In the genomic region with DNA sequence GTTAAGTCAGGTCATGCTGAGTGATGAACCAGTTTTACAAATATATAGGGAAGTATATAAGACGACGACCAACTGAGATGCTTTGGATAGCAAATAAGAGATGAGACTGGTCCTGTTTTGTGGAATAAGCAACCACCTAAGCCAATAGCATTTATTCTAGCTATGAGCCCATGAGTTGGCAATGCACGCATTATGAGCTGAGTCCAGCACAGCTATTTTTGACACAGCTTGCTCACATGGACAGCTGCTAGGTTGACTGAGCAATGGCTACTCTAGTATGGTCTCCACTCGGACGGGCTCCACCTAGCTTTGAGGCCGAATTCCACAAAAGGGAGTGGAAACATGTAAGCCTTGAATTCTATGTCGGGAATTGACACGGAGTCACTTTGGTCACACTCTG, we compare ENCODE assay signal across 29 mouse cellular contexts.
DNase-seq lines count a peak whose midpoint lies in the region; ATAC-seq and TF ChIP-seq lines count a peak whose summit lies in the region.
"Had no signal": no experiment of that assay in that cellular context is flagged by ENCODE, and none has a peak within 500 bp of the region (broad histone marks: within the 10 kb centered on the region; RNA-seq: fewer than 3 reads in every experiment).

No protein-coding gene starts in this region.

- no peak overlapping the region for H3K4me2 ChIP-seq in limb, embryonic 14.5 days (replicated peaks; ENCODE audit: low read depth, low read length, severe bottlenecking)
- H3K4me2 ChIP-seq: heart, embryonic 13.5 days; hindbrain, embryonic 14.5 days had no signal

- H3K4me3 ChIP-seq in gastrocnemius, adult 2 months, result peak overlapping the region; percentile 1; the same call in 1 of the 2 replicates
- H3K4me3 ChIP-seq in limb, embryonic 14.5 days (replicated peaks; ENCODE audit: low read length), result no peak overlapping the region
- H3K4me3 ChIP-seq in limb, embryonic 10.5 days, result no peak overlapping the region
- H3K4me3 ChIP-seq: forebrain, embryonic 10.5 days; heart, embryonic 10.5 days; heart, embryonic 13.5 days had no signal

- intact Hi-C loops in gastrocnemius, adult 2 months (cut with DNase I), result no loop called here

- ATAC-seq in limb, embryonic 14.5 days (ENCODE audit: low FRiP score, low read depth), result 0 out of 2 replicates have a peak, but pooled peaks have one; percentile 23
- ATAC-seq: forebrain, embryonic 14.5 days; forebrain, postnatal 0 days; hindbrain, postnatal 0 days; inflammation-experienced regulatory T-cells, adult 6 months; intestine, embryonic 16.5 days had no signal

- peak; percentile 30; the same call in 1 of the 2 replicates for TF ChIP-seq CTCF in gastrocnemius, adult 2 months (IDR thresholded peaks at IDR 0.05)

- DNase-seq in cerebellum, postnatal 10 days, result peak; percentile 61 to 62
- DNase-seq in cerebellum, postnatal 36 days, result no peak
- DNase-seq in gastrocnemius, adult 2 months, result peak; percentile 68
- DNase-seq in gastrocnemius, postnatal 10 days, result no peak
- no peak for DNase-seq in limb, embryonic 14.5 days (ENCODE audit: low spot score)
- no peak for DNase-seq in limb, embryonic 10.5 days (ENCODE audit: low spot score)
- peak; percentile 77 for DNase-seq in skeletal muscle tissue, adult 2 months (ENCODE audit: low read depth, low spot score)
- no peak for DNase-seq in frontal cortex, adult 2 months (ENCODE audit: extremely low spot score in 1 of 2, low spot score in 1 of 2)
- DNase-seq: adrenal gland, adult 2 months; adrenal gland, postnatal 14 days; B cell, adult 2 months; cerebellum, adult 11-12 months; cerebellum, adult 8-10 months; forebrain, postnatal 0 days; heart, adult 11 months; heart, postnatal 14 days; heart, postnatal 4 days; kidney, adult 18-20 months; kidney, adult 9 months had no signal

- 91% methylated on average over 8 of the region's 8 CpGs for WGBS in limb, embryonic 14.5 days
- 93% methylated on average over 8 of the region's 8 CpGs for WGBS in limb, embryonic 10.5 days

- peak overlapping the region; percentile 59 for H3K27ac ChIP-seq in gastrocnemius, adult 2 months
- H3K27ac ChIP-seq in limb, embryonic 14.5 days (replicated peaks; ENCODE audit: low read depth, low read length), result no peak overlapping the region
- no peak overlapping the region for H3K27ac ChIP-seq in limb, embryonic 10.5 days
- H3K27ac ChIP-seq: forebrain, embryonic 10.5 days; heart, embryonic 10.5 days; heart, embryonic 13.5 days; hindbrain, embryonic 14.5 days; hindbrain, postnatal 0 days had no signal

- peaks cover 8% of the 10 kb centered on the region; the same call in 1 of the 2 replicates for H3K4me1 ChIP-seq in limb, embryonic 14.5 days (ENCODE audit: control insufficient read depth, insufficient read depth, low read length)
- no peaks in the 10 kb centered on the region for H3K4me1 ChIP-seq in limb, embryonic 10.5 days
- H3K4me1 ChIP-seq: forebrain, embryonic 10.5 days had no signal

- no peak for TF ChIP-seq POLR2A in limb, embryonic 14.5 days (IDR thresholded peaks at IDR 0.05; ENCODE audit: borderline replicate concordance, extremely low read depth, insufficient read depth, insufficient read length)

- no peaks in the 10 kb centered on the region for H3K9me3 ChIP-seq in limb, embryonic 14.5 days (ENCODE audit: control insufficient read depth, low read length)
- no peaks in the 10 kb centered on the region for H3K9me3 ChIP-seq in limb, embryonic 10.5 days (replicated peaks)
- H3K9me3 ChIP-seq: forebrain, embryonic 10.5 days; G1E; heart, embryonic 10.5 days; heart, embryonic 13.5 days had no signal

- H3K9ac ChIP-seq in limb, embryonic 14.5 days (ENCODE audit: low read depth, low read length, severe bottlenecking), result no peak overlapping the region
- H3K9ac ChIP-seq: forebrain, postnatal 0 days; heart, embryonic 13.5 days; hindbrain, embryonic 14.5 days had no signal

- no peaks in the 10 kb centered on the region for H3K27me3 ChIP-seq in limb, embryonic 14.5 days (ENCODE audit: control insufficient read depth, insufficient read depth, low read length)
- no peaks in the 10 kb centered on the region for H3K27me3 ChIP-seq in limb, embryonic 10.5 days (ENCODE audit: low read depth, poor library complexity, severe bottlenecking)
- H3K27me3 ChIP-seq: CH12.LX had no signal

- no peaks in the 10 kb centered on the region for H3K36me3 ChIP-seq in limb, embryonic 14.5 days (ENCODE audit: control insufficient read depth, insufficient read depth, low read length)
- no peaks in the 10 kb centered on the region for H3K36me3 ChIP-seq in limb, embryonic 10.5 days
- H3K36me3 ChIP-seq: forebrain, embryonic 10.5 days; G1E; heart, embryonic 10.5 days; heart, embryonic 13.5 days had no signal

Comparison
In these comparisons a context has a peak if more than half of its experiments do, and no peak if none do; other contexts are left out.
1. DNase-seq: peak in cerebellum, postnatal 10 days (2 of 2), gastrocnemius, adult 2 months (single experiment) and skeletal muscle tissue, adult 2 months (single experiment); none in cerebellum, postnatal 36 days (0 of 2), gastrocnemius, postnatal 10 days (single experiment), limb, embryonic 14.5 days (single experiment), limb, embryonic 10.5 days (single experiment) and frontal cortex, adult 2 months (0 of 2).